Mouse (Mus musculus) embryonic fibroblast, embryonic 13.5 days (primary cell): ENCODE data around the gene Celf2.

Source experiments
- CTCF ChIP-seq: IDR thresholded peaks from 2 replicates; pipeline ENCODE4 v1.5.1; 2011; ENCODE audit warnings: mild to moderate bottlenecking, control low read depth, low read length, moderate library complexity, borderline replicate concordance; ENCODE audit not compliant: insufficient read depth
- POLR2A ChIP-seq: IDR thresholded peaks from 2 replicates; pipeline ENCODE4 v1.6.1; 2011; ENCODE audit warnings: low read depth, mild to moderate bottlenecking, control low read depth, low read length, moderate library complexity

GRCm38 (mm10) chr2:7519473-7519872, 10.1 kb upstream of the Celf2 start:
- no peak for TF ChIP-seq POLR2A
- no peak for TF ChIP-seq CTCF
